Comparison of ENCODE assay signal across 15 mouse cellular contexts in genomic region chr9:25539461-25539860, GRCm38 (mm10).
"Had no signal": no experiment of that assay in that cellular context is flagged by ENCODE, and none has a peak within 500 bp of the region (broad histone marks: within the 10 kb centered on the region; RNA-seq: fewer than 3 reads in every experiment).

No protein-coding gene starts in this region.

- H3K9ac ChIP-seq: limb, embryonic 13.5 days; liver, embryonic 14.5 days; midbrain, embryonic 13.5 days; neural tube, embryonic 15.5 days had no signal

- H3K36me3 ChIP-seq: limb, embryonic 13.5 days; midbrain, embryonic 13.5 days; neural tube, embryonic 15.5 days had no signal

- H3K27ac ChIP-seq: limb, embryonic 13.5 days; liver, embryonic 14.5 days; midbrain, embryonic 13.5 days; neural tube, embryonic 15.5 days had no signal

- H3K27me3 ChIP-seq: limb, embryonic 13.5 days; megakaryocyte, embryonic 14.5 days; midbrain, embryonic 13.5 days; neural tube, embryonic 15.5 days had no signal

- H3K9me3 ChIP-seq: limb, embryonic 13.5 days; megakaryocyte, embryonic 14.5 days; midbrain, embryonic 13.5 days; neural tube, embryonic 15.5 days had no signal

- H3K4me1 ChIP-seq: megakaryocyte, embryonic 14.5 days; midbrain, embryonic 13.5 days; neural tube, embryonic 15.5 days had no signal

- ATAC-seq: intestine, postnatal 0 days; midbrain, embryonic 13.5 days had no signal

- DNase-seq: kidney, adult 8-10 months; kidney, postnatal 25 days; left cerebral cortex, postnatal 4 days; lung, adult 2 months; lung, postnatal 14 days; right cerebral cortex, adult 18-20 months; right cerebral cortex, postnatal 25 days; thymus, postnatal 4 days had no signal

- H3K4me3 ChIP-seq: limb, embryonic 13.5 days; megakaryocyte, embryonic 14.5 days; midbrain, embryonic 13.5 days; myocyte; neural tube, embryonic 15.5 days had no signal

- H3K4me2 ChIP-seq: limb, embryonic 13.5 days; midbrain, embryonic 13.5 days; neural tube, embryonic 15.5 days had no signal
